Mouse (Mus musculus) CH12.LX (cell line): ENCODE data around the gene AA986860.

Experiments used
- JUND ChIP-seq: conservative IDR thresholded peaks from 2 replicates; pipeline ENCODE4 v1.6.1; 2011; ENCODE audit warnings: low read depth, low read length, improper control_type of control experiment
- MXI1 ChIP-seq: IDR thresholded peaks from 2 replicates; pipeline ENCODE4 v1.6.1; 2011; ENCODE audit warnings: mild to moderate bottlenecking, low read depth, low read length, improper control_type of control experiment
- MYC ChIP-seq: IDR thresholded peaks from 2 replicates; pipeline ENCODE4 v1.6.1; 2011; ENCODE audit warnings: low read depth, mild to moderate bottlenecking, improper control_type of control experiment, low read length

DNA sequence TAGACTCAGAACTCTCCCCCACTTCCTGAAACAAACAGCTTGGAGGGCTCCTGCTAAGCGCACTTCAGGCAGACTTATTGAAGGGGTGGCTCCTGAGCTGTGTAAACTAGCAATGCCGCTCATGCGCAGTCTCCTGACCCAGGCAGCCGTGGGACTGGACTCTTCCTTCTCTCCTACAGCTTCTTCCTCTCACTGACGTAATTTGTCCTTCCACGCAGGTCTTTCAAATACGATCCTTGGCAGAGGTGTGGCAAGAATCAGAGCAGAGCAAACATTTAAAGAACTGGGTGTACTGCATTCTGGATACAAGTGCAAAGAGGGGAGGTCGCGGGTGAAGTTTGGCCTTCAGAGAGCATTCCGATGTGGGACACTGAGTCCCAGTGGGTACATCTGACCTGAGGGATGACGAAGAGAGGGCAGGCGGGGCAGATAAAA lies 32.3 kb downstream of the AA986860 start:
- TF ChIP-seq MYC: no peak
- TF ChIP-seq JUND: no peak
- no peak for TF ChIP-seq MXI1
